Mouse (Mus musculus): Measurements from ENCODE around the gene Uhrf1bp1. TPM values are rescaled to one million over a fixed set of nuclear protein-coding genes. Genes with fewer than 3 reads are reported as not detected.

Uhrf1bp1 gene
- total RNA-seq, 2 experiments from 2014 or later: 13.7 to 14.5 TPM

DNA sequence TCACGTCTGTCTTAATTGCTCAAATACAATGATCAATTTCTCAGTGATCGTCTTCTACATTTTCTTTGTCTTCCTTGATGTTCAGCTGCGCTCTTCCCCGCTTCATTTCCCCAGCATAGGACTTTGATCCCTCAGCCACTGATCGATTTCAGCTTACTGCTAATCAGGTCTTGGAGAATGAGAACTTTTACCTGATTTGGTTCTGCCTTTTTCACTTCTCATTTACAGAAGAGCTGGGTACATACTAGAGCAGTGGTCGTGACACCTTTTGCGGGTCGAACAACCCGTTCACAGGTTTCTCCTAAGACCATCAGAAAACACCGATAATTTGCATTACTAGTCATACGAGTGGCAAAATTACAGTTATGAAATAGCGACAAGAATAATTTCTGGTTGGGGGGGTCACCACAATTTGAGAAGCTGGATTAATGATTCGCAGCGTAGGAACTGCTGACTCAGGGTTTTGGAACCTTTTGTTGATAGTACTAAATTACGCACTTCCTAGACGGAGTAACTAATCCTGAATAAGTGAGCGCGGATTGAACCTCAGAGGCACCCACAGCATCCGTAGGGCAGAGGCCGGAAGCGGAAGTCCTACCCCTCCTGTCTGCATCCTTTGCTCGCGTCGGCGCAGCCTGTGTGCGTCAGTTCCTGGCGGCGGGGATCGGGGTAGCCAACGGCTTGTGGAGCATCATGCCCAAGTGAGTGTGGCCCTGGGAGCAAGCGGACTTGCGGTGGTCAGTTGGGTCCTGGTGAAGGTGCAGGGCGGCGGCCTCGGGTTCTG, 16.6 kb upstream of the Uhrf1bp1 start:
- DNase-seq (ENCODE audit: low spot score in 2 of 2): peak; percentile 95 to 99

DNA sequence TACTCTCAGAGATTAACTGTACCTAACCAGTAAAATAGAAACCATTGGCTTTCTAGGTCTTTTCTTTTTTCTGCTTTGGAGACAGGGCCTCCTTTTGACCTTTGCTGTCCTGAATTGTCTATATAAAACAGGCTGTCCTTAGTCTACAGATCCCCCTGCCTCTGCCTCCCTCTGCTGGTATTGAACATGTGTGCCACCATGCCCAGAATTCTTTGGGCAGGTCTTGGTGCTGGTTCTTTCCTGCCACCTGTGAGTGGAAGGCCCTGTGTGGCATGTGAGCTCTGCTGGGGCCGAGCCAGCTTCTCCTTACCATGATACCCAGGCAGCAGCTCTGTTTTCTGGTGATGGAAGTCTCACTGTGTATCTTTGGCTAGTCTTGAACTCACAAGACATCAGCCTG, 7.9 kb upstream of the Uhrf1bp1 start:
- no peak for DNase-seq (ENCODE audit: low spot score in 2 of 2)

DNA sequence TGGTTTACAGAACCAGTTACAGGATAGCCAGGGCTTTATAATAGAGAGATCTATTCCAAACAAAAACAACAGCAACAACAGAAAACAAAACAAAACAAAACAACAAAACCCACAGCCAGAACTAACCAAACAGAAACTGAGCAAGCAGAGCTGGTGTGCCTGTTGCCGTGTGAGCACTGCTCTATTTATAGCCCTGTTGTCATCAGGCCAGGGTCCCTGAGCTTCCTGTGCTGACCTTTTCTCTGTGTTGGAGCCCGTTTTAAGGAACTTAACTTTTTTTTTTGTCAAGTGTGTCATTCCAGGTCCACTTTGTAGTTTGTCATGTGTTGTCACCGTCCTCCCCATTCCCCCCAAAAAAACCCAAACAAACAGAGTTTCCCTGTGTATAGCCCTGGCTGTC, 5.2 kb upstream of the Uhrf1bp1 start:
- no peak for DNase-seq (ENCODE audit: low spot score in 2 of 2)

DNA sequence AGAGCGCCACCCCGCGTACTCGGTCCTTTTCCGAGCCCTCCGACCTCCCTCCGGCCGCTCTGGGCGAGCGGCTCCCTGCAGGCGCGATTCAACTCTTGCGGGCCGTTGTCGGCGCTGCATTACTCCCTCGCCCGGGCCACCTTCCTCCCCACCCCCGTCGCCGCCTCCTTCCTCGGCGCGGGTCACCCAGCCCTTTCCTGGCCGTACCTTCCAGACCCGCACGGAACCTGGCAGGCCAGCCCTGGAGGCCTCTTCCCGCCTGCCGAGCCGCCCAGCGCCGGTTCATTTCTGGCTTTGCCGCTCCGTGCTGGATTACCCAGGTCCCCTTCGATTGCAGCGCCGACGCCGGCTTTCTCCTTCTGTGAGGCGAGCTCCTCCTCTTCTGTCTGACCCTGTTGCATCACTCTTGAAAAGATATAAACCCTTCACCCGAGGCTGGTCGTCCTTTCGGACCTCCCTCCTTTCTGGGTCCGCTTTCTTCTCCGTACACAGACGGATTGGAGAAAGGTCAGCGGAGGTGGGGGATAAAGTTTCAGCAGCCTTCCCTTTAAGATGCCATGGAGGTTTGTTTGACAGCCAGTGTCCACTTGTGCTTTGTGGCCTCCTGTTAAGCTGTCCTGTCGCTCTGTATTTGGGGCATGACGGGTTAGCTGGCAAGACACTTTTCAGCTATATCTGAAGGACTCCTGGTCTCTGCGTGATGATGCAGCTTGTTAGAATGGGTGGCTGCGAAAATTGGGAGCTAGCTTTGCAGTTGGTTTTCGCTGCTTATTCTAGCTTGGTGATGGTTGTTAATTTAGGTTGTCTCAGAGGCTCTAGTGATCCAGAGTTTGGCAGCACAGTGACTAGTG, 782 bp downstream of the Uhrf1bp1 start:
- peak in 1 of 2 experiments; percentile 16 for DNase-seq (ENCODE audit: low spot score in 2 of 2)

DNA sequence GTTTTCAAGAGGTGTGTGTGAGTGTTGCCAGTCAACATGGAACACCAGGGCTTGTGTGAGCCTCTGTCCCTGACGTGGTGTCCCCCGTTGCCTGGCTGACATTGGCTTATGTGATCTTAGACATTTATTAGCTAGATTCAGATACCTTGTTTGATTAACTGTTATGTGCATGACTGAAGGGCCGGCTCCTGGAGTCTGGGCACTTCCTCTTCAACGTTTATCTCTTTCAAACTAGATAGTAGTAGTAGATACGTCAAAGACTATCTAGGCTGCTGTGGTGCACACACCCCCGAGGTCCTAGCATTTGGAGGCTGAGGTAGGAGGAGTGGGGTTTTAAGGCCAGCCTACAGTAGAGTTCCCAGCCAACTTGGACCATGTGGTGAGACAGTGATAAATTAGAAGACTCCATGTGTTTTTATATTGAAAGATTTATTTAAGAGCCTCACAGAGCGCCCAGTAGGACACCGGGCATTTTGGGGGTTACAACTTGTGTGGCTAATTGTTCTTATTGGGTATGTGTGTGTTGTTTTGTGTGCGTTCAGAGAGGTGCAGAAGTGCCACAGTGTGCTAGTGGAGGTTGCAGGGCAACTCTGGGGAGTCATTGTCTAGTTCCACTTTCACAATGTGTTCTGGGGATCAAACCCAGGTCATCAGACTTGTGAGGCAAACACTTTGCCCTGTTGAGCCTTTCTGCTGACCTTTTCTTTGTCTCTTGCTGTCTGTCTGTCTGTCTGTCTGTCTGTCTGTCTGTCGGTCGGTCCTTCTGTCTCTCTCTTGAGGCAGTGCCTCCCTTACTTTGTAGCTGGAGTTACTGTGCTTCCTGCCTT, 1.6 kb downstream of the Uhrf1bp1 start:
- DNase-seq (ENCODE audit: low spot score in 2 of 2): no peak

DNA sequence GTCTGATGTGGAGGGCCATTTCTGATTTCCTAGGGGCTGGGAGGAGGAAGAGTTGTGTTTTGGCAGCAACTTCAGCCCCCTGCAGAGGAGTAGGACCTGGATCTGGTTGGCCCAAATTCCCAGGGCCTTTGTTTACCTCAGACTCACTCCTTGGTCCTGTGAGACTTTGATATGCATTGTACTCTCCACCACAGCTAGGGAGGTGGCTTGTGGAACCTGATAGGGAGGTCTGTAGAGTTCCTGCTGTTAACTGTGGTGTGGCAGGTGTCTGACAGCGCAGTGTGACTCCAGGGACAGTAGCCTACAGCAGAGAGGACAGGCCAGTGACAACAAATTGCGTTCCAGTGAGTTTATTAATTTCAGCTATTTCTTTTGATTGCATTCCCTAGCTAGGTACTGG, 2.9 kb downstream of the Uhrf1bp1 start:
- DNase-seq (ENCODE audit: low spot score in 2 of 2): no peak

DNA sequence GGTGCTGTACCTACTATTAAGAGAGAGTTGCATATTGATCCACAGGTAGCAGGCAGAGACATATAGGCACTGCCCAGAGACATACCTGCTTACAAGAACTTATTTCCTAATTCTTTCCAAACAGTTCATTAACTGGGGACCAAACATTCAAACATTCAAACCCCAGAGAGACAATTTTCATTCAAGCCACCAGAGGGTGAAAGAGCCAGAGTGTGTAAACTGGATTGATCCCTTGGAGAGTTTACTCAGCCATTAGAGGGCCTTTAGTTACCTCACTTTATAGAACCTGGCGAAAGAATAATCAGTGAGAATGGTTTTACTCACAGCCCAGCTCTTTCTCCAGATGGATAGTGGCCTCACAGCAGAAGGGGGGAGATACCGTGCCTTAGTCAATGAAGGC, 9.2 kb downstream of the Uhrf1bp1 start:
- DNase-seq (ENCODE audit: low spot score in 2 of 2): no peak

DNA sequence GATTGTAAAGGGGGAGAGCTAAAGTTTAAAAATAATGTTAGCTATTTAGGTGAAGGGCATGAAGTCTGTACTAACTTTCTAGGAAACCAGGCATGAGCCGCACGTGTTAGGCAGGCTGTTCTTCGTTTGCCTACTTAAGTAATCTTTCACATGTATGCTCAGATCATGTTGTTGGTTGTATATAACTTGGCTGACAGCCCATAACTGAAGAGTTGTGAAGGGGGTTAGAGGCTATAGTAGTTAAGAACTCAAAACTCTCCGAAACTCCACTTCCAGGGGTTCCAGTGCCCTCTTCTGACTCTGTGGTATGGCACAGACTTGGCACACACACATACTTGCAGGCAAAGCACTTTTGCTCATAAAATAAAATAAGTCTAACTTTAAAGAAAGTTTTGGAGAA, 10.5 kb downstream of the Uhrf1bp1 start:
- DNase-seq (ENCODE audit: low spot score in 2 of 2): no peak

DNA sequence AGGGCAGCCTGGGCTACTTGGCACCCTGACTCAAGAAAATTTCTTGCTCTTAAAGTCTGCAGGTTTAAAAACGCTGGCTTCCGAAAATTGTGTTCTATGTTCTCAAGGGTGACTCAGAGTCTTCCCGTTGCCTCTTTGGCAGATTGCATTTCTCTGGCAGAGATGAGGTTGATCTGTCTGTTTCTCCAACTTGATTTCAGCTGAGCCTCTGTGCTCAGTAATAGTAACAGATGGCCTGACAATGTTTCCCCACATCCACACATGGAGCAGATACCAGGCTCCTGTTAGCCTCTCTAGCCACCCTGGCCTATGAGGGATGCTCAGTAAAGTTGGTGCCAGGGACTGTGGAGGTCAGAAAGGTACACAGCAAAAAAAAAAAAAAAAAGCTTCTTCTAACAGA, 15.6 kb downstream of the Uhrf1bp1 start:
- peak; percentile 54 to 81 for DNase-seq (ENCODE audit: low spot score in 2 of 2)

DNA sequence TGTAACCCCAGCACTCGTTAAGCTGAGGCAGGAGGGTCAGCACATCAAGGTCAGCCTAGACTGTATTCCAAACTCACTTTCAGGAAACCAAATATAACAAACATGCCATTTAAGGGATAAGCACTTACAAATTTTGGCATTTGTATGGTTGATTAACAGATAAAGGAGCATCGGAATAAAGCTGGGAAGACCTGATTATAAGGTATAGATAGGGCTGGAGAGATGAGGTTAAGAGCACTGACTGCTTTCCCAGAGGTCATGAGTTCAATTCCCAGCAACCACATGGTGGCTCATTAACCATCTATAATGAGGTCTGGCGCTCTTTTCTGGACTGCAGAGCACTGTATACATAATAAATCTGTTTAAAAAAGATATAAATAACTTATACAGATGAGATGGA, 17.3 kb downstream of the Uhrf1bp1 start:
- no peak for DNase-seq (ENCODE audit: low spot score in 2 of 2)

DNA sequence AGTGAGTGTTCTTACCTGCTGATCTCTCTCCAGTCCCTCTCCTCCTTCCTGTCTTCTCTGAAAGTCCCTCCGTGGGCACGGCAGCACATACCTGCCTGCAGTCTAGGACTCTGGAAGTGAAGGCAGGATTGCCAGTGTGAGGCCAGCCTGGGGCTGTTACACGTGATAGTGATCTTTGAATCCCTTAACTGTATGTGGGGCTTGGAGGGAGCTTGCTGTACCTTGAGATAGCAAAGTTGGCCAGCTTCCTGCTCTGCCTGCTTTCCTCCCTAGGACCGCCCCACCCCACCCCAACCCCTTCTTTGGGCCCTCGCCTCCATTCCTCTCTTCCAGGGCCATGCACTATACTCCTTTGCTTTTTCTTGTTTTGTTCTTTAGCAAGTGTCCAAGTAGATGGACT, 18.3 kb downstream of the Uhrf1bp1 start:
- DNase-seq (ENCODE audit: low spot score in 2 of 2): no peak

DNA sequence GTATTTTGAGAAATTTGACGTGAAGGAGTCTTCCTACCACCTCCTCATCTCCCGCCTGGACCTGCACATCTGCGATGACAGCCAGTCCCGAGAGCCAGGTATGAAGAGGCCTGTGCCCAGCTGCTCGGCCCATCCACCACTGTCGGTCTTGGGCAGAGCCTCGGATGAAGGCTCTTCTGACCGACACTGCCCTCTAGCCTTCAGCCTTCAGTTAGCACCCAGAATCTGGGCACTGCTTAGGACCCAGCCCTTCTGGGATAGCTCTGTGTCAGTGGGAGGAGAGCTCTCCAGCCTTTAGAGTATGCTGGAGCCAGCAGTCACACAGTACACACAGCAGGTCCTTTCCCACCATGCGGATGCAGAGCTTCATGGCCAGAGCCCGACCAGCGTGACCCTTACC, 25.3 kb downstream of the Uhrf1bp1 start:
- DNase-seq (ENCODE audit: low spot score in 2 of 2): no peak

DNA sequence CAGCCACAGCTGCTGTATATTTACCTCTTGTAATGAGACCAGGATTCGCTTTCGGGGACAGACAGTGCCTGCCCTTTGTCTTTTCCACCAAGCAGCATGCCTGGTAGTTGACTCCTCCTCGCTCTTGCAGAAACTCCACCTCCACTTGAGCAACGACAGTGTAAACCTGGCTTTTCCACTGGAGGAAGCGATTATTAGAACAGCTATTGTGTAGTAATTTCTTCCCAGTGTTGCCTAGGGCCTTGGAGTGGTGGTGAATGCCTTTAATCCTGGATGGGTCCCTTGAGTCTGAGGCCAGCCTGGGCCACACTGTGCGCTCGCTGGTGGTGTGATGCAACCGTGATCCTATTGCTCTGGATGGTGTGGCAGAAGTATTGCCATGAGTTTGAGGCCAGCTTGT, 26.9 kb downstream of the Uhrf1bp1 start:
- DNase-seq (ENCODE audit: low spot score in 2 of 2): no peak

DNA sequence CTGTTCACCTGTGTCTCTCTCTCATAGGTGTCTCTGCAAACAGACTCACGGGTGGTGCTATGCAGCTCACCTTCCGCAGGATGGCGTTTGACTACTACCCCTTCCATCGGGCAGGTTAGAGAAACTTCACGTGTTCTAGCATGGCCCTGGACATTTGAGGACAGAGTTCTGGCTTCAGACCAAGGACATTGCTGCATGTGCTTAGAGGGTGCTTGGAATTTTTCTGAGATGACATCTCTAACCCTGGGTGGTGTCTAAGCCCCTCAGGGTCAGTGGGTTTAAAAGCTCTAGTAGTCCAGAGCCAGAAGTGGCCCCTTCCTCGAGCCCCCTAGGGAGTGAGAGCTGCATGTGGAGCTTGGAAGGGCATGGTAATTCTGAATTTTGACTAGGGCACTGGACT, 27.8 kb downstream of the Uhrf1bp1 start:
- DNase-seq (ENCODE audit: low spot score in 2 of 2): no peak

DNA sequence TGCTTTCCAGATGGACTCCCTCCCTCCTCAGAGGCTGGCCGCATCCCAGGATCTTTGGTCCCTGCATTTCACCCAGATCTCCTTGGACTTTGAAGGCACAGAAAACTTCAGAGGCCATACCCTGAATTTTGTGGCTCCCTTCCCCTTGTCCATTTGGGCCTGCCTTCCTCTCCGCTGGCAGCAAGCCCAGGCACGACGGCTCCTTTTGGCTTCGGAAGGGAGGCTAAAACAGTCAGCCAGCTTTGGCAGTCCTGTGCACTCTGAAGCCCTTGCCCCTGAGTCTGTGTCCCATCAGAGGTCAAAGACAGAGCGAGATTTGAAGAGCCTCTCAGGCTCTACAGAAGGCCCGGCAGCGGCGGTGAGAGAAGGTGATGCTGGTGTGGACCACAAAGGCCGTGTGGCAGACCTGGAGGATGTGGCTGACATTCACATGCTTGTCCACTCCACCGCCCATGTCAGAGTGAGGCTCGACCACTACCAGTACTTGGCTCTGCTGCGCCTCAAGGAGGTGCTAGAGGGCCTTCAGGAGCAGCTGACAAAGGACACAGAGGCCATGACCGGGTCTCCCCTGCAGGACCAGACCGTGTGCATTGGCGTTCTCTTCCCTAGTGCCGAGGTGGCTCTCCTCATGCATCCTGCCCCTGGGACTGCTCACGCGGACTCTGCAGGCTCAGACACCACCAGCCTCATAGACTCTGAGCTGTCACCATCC, 30.4 kb downstream of the Uhrf1bp1 start:
- DNase-seq (ENCODE audit: low spot score in 2 of 2): no peak

DNA sequence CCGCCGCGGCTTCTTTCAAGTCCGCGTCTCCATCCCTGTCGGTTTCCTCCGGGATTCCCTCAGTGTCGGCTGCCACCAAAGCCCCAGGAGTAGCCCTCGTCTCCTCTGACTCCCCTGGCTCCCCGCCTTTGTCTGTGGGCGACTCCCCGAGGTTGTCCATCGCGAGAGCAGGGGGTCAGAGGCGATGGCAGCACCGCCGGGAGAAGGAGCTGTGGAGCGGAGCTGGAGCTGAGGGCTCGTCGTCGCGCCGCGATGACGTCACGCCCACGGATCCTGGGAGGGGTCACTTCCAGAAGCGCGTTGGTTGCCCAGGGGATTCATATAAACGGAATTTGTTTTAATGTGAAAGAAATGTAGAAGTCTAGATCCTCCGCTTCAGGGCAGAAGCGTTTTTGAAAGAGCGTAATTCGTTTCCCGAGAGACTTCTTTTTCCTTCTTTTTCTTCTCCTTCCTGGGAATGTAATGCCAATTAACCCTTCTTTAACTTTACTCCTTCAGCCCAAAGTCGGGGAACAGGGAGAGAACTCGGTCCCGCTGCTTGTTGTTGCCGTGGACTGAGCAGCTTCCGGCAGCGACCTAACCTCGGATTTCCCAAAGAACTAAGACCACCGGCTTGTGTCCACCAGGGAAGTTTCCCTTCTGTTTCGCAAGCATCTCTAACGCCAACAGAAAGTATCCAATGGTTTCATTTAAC, 51.4 kb downstream of the Uhrf1bp1 start:
- DNase-seq (ENCODE audit: low spot score in 2 of 2): peak; percentile 93 to 97

DNA sequence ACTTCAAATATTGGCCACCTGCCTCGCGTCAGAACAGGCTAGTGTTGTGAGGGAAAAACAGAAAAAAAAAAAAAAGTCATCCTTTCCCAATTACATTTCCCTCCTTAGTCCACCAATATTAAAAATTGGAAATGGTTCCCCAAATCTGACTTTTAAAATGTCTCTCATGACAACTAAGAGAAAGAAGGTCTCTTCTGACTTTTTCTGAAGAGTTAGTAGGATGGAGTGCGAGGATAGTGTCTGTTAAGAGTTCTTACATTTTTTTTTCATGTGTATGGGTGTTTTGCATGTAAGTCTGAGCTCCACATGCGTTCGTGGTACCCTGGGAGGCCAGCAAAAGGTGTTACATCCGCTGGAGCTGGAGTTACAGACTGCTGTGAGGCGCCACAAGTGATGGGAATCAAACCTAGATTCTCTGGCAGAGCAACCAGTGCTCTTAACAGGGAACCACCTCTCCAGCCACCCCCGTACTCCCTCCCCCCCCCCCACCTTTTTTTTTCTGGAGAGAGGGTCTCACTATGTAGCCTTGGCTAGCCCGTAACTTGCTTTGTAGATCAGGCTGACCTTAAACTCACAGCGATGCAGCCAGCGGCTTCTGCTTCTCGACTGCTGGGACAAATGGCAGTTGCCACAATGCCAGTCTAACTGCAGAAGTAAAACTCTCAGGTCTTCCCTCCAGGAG, 52.1 kb downstream of the Uhrf1bp1 start:
- DNase-seq (ENCODE audit: low spot score in 2 of 2): peak in 1 of 2 experiments; percentile 33

DNA sequence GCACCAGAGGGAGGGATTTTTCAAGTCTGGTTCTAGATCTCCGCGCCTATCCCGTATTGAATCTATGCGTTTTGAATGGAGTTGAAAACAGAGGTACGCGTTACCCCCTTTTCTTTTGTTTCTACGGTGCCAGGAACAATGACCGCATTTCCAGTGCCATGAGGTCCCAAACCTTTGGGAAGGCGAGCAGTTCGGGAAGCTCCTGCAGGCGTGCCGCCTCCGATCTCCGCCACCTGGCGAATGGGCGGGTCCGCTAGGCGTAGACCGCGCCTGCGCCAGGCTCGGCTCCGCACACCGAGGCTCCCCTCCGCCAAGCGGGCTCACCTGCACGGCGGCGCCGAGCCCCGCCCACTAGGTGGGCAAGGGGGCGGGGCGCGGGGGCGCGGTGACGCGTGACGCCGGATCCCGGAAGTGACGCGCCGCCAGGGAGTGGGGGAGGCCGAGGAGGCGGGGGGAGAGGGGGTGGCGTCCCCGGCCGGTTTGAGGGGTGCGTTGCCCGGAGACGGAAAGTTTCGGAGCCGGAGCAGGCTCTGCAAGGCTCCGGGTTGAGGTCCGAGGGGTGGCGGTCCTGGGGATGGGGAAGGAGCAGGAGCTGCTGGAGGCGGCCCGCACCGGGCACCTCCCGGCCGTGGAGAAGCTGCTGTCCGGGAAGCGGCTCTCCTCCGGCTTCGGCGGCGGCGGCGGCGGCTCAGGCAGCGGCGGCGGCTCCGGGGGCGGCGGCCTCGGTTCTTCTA, 52.8 kb downstream of the Uhrf1bp1 start, which contains the start of gene Anks1:
TSS of gene Anks1 (plus strand) at position 419 of the 734 bp plus-strand sequence.
- DNase-seq (ENCODE audit: low spot score in 2 of 2): peak; percentile 70 to 79
